Mouse (Mus musculus) embryonic fibroblast, embryonic 13.5 days (primary cell): ENCODE data around the gene 1700029F12Rik. TPM values are rescaled to one million over a fixed set of nuclear protein-coding genes. Genes with fewer than 3 reads are reported as not detected.

Source experiments
- H3K27ac ChIP-seq: 2 replicates; pipeline ENCODE4 v1.5.1; 2012; ENCODE audit warnings: low read length, control low read depth, inconsistent platforms; ENCODE audit not compliant: insufficient read depth
- H3K4me1 ChIP-seq: 2 replicates; pipeline ENCODE4 v1.6.1; 2011; ENCODE audit warnings: low read length; ENCODE audit not compliant: control insufficient read depth, insufficient read depth
- H3K4me3 ChIP-seq: 2 replicates; pipeline ENCODE4 v1.5.1; 2011; ENCODE audit warnings: mild to moderate bottlenecking, control low read depth, low read length; ENCODE audit not compliant: insufficient read depth
- CTCF ChIP-seq: IDR thresholded peaks from 2 replicates; pipeline ENCODE4 v1.5.1; 2011; ENCODE audit warnings: mild to moderate bottlenecking, control low read depth, low read length, moderate library complexity, borderline replicate concordance; ENCODE audit not compliant: insufficient read depth
- POLR2A ChIP-seq: IDR thresholded peaks from 2 replicates; pipeline ENCODE4 v1.6.1; 2011; ENCODE audit warnings: low read depth, mild to moderate bottlenecking, control low read depth, low read length, moderate library complexity
- polyA plus RNA-seq: library from polyadenylated mRNA; stranded (reverse); fragments of >200 nt; gene quantifications from 2 replicates; pipeline ENCODE4 v1.2.4, GENCODE M21; 2011; ENCODE audit warnings: low read depth; ENCODE audit not compliant: missing spikeins, insufficient read length

1700029F12Rik gene
- polyA plus RNA-seq, 1 experiment = not detected

DNA sequence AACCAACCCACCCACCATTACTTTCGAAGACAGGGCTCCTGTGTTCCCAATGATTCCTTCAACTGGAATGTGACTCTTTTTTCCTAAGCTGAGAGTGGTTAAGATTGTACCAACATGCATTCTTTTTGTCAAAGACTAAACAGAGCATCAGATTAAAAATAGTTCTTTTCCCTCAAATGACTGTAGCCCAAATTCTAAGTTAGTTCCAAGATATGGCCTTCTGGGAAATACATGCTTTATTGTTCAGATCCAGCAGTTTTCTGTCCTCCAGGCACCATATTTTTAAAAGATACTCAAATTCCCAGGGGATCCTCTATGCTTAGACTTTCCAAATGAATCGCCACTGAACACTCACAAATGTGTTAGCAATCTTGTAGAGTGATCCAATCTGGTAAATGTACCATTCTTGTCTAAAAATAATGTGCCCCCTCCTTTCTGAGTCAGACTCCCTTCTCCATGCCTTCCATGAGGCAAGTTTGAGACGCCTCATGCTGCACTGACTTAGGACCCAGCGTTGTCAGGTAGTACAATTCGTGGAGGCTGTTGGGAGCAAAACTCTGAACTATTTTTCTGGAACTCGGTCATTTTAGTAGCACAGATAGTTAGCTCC is 57.1 kb downstream of the 1700029F12Rik start:
- Histone ChIP-seq H3K27ac (peak overlapping the region; percentile 99), H3K4me1 (peaks cover 6% of the 10 kb centered on the region; the same call in 1 of the 2 replicates), H3K4me3 (no peak overlapping the region)
- no peak for TF ChIP-seq POLR2A

DNA sequence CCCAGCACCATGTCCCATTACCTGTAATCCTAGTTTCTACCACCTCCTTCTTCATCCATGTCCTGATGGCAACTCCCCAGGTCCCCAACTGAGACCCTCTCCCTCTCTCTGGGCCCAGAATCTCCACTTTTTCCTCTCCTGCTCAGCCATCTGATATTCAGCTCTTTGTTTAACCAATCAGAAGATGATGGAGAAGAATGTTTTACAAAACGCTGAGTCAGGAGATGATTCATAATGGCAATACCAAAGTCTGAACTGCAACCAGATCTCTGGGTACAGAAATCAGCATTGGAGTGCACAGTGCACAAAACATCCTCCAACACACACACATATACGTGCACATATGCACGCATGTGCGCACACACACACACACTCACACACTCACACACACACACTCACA is 60.8 kb downstream of the 1700029F12Rik start:
- peaks cover 10% of the 10 kb centered on the region; the same call in 1 of the 2 replicates for H3K4me1 ChIP-seq
- TF ChIP-seq POLR2A = no peak
- no peak for TF ChIP-seq CTCF
- H3K27ac ChIP-seq = peak overlapping the region; percentile 76
- no peak overlapping the region for H3K4me3 ChIP-seq

Other genes with a start within 250 kb of the 1700029F12Rik start
- 24.5 and 41.1 TPM in 2 replicates for gene Gcnt4, start 109.7 kb downstream of the 1700029F12Rik start, polyA plus RNA-seq
- not detected in 2 replicates for gene Fam169a, start 32.9 kb upstream of the 1700029F12Rik start, polyA plus RNA-seq
- gene Gm6169, start 64.9 kb upstream of the 1700029F12Rik start, polyA plus RNA-seq = 83.5 and 95.6 TPM in 2 replicates
- gene Gfm2, start 103.6 kb upstream of the 1700029F12Rik start, polyA plus RNA-seq = 23.9 and 26.8 TPM in 2 replicates
- 291 and 298 TPM in 2 replicates for gene Nsa2, start 103.6 kb upstream of the 1700029F12Rik start, polyA plus RNA-seq
- gene Hexb, start 164.0 kb upstream of the 1700029F12Rik start, polyA plus RNA-seq = 68.2 and 81.3 TPM in 2 replicates
- 58.2 and 59.1 TPM in 2 replicates for gene Enc1, start 206.7 kb upstream of the 1700029F12Rik start, polyA plus RNA-seq